Mouse (Mus musculus) kidney, postnatal 4 days (tissue): Measurements from ENCODE around the gene Dmrtb1.

Source experiments
- DNase-seq, 2 experiments: peaks; one replicate each; pipeline ENCODE4 v3.0.0; 2021; ENCODE audit warnings: mixed read lengths in 2 of 2

Dmrtb1 gene

DNA sequence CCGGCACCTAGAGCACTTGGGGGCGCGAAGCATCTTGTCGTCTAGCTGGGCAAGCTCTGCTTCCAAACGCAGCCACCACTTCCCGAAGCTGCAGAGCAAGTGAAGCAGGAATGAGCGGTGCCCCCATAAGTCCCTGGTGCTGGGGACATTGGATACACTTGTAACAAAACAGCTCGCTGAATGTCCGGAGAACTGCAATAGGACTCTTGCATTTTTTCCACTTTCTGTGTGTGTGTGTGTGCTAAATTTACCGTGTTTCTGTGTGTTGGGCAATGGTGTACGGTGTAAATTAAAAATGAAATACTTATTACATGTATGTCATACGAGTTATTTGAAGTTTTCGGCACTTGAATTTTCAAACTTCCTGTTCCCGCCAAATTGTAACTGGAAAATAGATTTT, at the start of gene Dmrtb1:
Gene Dmrtb1, minus strand, starts transcription at position 101 of the 400 bp plus-strand sequence.
- no peak for DNase-seq

DNA sequence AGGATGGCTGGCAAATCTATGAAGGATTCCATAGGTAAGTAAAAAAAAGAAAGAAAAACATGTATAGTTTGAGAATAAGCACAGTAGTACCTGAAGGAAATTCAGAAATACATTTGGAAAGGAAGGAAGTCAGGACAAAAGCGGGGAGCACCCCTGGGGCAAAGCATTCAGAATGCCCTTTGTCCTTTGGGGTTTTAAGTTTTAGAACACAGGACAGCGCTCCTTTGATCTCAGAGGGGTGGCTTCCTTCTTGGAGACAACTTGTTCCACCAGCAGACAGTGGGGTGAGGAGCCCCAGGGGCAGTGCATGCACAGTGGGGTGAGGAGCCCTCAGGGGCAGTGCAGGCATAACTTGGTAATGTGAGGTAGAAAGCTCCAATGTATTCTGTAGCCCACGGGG, 49.6 kb upstream of the Dmrtb1 start:
- DNase-seq = no peak

DNA sequence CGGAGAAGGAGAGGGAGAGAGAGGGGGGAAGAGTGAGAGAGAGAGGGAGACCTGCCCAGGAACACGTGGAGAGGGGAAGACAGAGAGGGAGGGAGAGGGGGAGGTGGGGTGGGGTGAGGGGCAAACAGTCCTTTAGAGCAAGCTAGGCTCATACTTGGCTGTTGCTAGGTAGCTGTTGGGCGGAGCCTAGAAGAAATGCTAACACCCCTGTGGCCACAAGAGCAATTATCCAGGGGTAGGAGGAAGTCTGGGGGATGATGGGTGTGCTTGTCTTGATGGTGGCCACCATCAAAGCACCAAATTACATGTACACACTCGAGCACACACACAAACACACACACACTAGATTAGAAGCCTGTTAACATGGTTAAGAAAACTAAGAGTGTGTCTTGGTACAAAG, 48.6 kb upstream of the Dmrtb1 start:
- DNase-seq = no peak

- DNase-seq = no peak
These were observed 48.2 kb upstream of the Dmrtb1 start for GRCm38 (mm10) chr4:107732182-107732581.

GRCm38 (mm10) chr4:107731088-107731465, 47.0 kb upstream of the Dmrtb1 start:
- DNase-seq = no peak

DNA sequence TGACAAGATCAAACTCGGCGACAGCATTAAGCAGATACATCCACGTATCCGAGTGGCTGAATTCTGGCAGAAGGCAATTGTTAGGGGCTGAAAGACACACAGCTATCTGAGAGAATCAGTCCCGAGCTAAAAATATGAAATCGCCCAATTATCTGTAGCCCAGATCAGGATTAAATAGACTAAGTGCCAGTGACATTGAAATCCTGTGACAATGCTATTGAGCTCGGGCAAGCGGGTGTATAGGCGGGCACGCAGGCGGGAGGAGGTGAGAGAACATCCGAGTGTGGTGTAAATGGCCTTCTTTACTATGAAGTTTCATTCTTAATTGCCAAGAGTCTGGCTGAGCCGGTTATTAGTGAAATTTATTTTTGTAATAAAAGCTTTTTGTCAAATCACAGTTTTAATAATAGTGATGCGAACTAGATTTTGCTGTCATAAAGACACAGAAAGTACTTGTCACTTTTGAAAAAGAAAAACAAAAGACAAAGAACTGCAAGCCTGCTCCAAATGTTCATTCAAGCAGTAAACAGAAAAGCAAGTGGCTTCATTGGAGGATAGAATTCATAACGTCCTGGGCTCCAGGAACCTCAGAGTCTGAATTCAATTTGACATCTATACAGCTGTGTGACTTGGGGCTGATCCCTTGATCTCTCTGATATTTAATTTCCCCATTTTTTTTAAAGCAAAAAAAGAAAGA, 46.5 kb upstream of the Dmrtb1 start:
- no peak for DNase-seq

- DNase-seq = no peak
These were observed 41.4 kb upstream of the Dmrtb1 start for GRCm38 (mm10) chr4:107725432-107725831.

GRCm38 (mm10) chr4:107720043-107720830, 36.2 kb upstream of the Dmrtb1 start:
- no peak for DNase-seq

DNA sequence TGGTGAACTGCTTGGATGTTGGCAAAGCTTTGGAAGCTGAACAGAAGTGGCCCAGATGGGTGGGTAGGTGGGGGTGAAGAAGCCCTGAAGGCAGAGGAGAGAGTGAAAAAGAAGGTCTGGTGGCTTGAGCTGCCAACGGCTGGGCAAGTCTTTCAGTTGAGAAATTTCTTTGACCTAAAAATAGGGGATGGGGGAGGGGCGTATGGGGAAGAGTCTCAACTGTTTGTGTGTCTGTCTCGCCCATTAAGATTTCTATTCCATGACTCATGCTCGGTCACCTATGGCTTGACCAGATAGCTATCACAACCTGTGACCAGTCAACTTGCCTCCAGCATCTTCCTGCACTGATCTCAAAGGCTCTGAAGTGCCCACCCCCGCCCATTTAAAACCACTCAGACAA, 35.1 kb upstream of the Dmrtb1 start:
- no peak for DNase-seq

DNA sequence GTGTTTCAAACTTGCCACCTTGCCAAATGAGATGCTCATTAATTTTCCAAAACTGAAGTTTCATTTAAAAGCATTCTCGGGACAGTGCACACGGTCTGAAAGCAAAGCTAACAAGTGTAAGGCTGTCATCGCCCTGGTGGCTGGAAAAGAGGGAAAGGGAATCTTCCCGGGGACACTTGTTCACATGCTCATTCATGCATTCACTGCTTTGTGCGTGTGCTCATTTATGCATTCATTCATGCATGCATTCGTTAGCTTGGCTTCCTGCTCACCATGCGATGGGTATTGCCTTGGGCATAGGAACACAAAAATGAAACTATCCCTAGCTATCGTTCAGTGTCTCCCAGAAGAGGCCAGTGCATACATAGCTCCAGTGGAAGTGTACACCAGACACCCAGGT, 34.7 kb upstream of the Dmrtb1 start:
- no peak for DNase-seq

GRCm38 (mm10) chr4:107717718-107718313, 33.8 kb upstream of the Dmrtb1 start:
- DNase-seq = no peak

- no peak for DNase-seq
These were observed 32.8 kb upstream of the Dmrtb1 start for GRCm38 (mm10) chr4:107716754-107717299.

- DNase-seq = no peak
These were observed 22.9 kb upstream of the Dmrtb1 start for GRCm38 (mm10) chr4:107706884-107707283.

- DNase-seq = peak; percentile 31 to 44
These were observed 20.2 kb upstream of the Dmrtb1 start for GRCm38 (mm10) chr4:107704185-107704584.

GRCm38 (mm10) chr4:107701679-107702078, 17.6 kb upstream of the Dmrtb1 start:
- DNase-seq = no peak

GRCm38 (mm10) chr4:107701116-107701515, 17.1 kb upstream of the Dmrtb1 start:
- DNase-seq = peak; percentile 74 to 76

DNA sequence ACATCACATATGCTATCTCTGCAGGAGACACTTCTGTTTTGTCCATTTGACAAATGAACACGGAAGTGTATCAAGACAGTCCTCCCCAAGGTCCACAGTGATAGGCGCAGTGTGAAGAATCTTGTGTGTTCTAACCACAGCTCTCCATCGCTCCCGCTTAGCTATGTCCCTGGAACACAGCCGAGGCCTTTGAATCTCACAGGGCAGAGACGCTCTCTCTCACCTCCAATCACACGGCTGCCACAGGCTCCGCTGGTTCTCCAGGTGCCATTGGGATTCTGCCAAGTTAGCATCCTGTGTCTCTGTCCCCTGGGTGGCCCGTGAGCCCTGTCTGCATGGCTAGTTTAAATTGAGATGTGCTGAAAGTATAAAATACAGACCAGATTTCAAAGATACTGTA, 15.2 kb upstream of the Dmrtb1 start:
- DNase-seq = no peak

DNA sequence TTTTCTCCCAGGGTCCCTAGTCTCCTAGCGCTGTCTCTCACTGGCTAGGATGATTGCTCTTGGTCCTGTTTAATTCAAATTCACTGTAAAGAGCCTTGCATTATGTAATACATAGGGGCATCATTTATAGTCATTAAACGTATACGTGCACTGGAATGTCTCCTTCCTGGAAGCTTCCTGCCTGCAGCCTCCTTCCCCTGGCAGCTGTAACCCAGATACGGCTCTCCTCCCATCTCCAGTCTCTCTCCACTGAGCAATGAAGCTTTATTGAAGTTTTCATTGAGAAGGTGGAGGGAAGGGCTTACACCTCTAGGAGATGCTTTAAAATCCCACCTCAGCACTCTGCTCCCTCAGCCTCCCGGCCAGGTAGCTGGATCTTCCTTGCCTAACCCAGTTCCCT, 9.8 kb upstream of the Dmrtb1 start:
- DNase-seq = no peak

DNA sequence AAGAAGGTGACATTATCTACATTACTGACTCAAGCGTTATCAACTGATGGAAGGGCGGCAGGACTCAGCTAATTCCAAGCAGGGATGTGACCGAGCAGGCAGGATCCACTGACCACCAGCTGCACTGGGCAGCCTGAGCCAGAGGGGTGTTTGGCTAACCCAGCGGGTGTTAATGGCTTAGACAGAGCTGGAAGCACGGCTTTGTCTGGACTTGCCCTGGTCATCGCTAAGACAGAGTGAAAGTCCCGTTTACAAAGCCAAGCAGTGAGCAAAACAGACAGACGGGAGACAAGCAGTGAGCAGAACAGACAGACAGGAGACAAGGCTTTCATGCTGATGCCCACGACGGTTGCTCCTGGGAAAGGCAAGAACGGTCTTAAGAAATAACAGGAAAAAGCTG, 4.2 kb upstream of the Dmrtb1 start:
- no peak for DNase-seq

- no peak for DNase-seq
These were observed 3.1 kb upstream of the Dmrtb1 start for GRCm38 (mm10) chr4:107687127-107687526.

- no peak for DNase-seq
These were observed 849 bp downstream of the Dmrtb1 start for GRCm38 (mm10) chr4:107683006-107683756.

DNA sequence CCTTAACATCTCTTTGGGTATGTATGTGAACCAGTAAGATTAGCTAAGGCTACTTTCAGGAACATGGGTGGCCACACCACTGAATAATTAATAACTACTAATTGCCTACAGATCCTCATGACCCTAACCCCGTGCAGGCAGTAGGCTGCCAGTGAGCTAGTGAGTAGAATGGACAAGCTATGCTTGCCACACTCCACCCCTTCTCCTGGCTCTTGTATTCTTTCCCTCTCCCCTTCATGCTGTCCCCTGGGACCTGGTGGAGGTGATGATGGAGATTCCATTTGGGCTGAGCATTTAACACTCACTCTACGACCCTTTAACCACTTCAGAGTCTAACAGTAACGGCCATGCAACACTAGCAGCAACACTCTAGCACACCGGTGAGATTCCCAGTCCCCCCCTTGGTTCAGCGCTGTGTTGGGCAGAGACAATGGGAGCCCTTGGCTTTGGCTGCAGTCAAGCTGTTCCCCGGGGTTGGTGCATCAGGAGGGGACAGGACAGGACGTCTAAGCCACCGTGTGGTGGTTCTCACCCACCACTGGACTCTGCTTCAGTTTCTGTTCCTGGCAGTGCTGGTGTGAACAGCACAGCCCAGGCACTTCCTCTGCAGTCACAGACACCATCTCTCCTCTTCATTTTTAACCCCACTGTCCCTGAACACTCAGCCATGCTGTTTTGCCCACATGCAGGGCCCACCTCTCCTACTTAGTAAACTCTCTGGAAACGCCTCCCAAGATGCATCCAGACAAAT, 2.8 kb downstream of the Dmrtb1 start:
- DNase-seq = no peak
